Mouse (Mus musculus) neural tube, postnatal 0 days (tissue): ENCODE data around the gene Gm15155. TPM values are rescaled to one million over a fixed set of nuclear protein-coding genes. Genes with fewer than 3 reads are reported as not detected.

Experiments used
- polyA plus RNA-seq: library from polyadenylated mRNA; unstranded; fragments of >200 nt; fragmentation: Nextera tagmentation; extraction: Ambion mirVana; gene quantifications from 2 replicates; pipeline ENCODE4 v1.2.1, GENCODE M21; 2015

Gene Gm15155
- 0.53 TPM in 1 of 2 replicates, not detected in the other for polyA plus RNA-seq

DNA sequence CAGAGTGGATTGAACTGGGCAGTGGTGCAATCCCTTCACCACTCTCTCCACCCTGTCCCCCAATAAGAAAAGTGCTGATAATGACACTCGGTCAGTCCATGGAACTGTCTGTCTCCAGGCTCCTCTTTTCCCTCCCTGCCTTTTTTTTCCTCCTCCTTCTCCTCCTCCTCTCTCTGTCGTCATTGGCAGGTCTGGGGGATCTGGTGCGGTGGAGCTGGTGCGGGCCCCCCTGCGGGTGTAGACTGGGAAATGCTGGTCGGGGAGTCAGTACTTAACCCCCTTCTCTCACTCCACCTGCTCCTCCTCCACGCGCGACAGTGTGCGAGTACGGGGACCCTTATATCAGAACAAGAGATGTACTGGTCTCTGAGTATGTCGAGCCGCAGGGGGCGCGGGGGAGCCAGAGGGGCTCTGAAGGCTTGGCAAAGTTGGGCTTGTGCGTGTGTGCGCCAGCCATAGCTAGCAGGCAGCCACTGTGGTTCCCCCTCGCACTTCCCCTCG lies at the start of gene Gm15155:
Gm15155 (plus strand) TSS at position 401 of the 501 bp plus-strand sequence.

GRCm38 (mm10) chrX:155623701-155624281 lies 750 bp upstream of the Gm15155 start, which contains the start of gene Ptchd1:
Gene Ptchd1, minus strand, starts transcription at chrX:155623814.

Other genes starting within 250 kb of the Gm15155 start
- 14.8 and 15.7 TPM in 2 replicates for gene Ptchd1, start 927 bp upstream of the Gm15155 start, polyA plus RNA-seq